Mouse (Mus musculus) liver, adult 2 months (tissue): Measurements from ENCODE around the gene Csmd2. TPM values are rescaled to one million over a fixed set of nuclear protein-coding genes. Genes with fewer than 3 reads are reported as not detected.

Experiments used
- DNase-seq: peaks from one replicate; pipeline ENCODE4 v3.0.0-alpha.2; 2011; ENCODE audit warnings: low read depth, low spot score; ENCODE audit errors: extremely low read depth
- H3K27ac ChIP-seq: fragments of 200-500 bp; replicated peaks from 2 replicates; pipeline ENCODE4 v1.5.1; 2012; ENCODE audit warnings: low read depth, mild to moderate bottlenecking, control low read depth, inconsistent platforms, low read length; ENCODE audit not compliant: insufficient read depth
- H3K27me3 ChIP-seq: fragments of 200-500 bp; 2 replicates; pipeline ENCODE4 v1.6.1; 2012; ENCODE audit warnings: mild to moderate bottlenecking, moderate library complexity, low read length, inconsistent platforms; ENCODE audit not compliant: control insufficient read depth, insufficient read depth
- H3K36me3 ChIP-seq: fragments of 200-500 bp; 2 replicates; pipeline ENCODE4 v1.6.1; 2012; ENCODE audit warnings: low read length, inconsistent platforms; ENCODE audit not compliant: control insufficient read depth, insufficient read depth
- H3K4me1 ChIP-seq: fragments of 200-500 bp; 2 replicates; pipeline ENCODE4 v1.6.1; 2011; ENCODE audit warnings: low read length; ENCODE audit not compliant: control insufficient read depth, insufficient read depth
- H3K4me3 ChIP-seq: fragments of 200-500 bp; 2 replicates; pipeline ENCODE4 v1.5.1; 2011; ENCODE audit warnings: low read depth, mild to moderate bottlenecking, control low read depth, low read length, moderate library complexity; ENCODE audit not compliant: insufficient read depth
- H3K79me2 ChIP-seq: fragments of 200-500 bp; 2 replicates; pipeline ENCODE4 v1.6.1; 2012; ENCODE audit warnings: inconsistent platforms, mild to moderate bottlenecking, low read length, moderate library complexity; ENCODE audit not compliant: control insufficient read depth, insufficient read depth
- H3K9ac ChIP-seq: fragments of 200-500 bp; 2 replicates; pipeline ENCODE4 v1.6.1; 2012; ENCODE audit warnings: low read depth, mild to moderate bottlenecking, control low read depth, inconsistent platforms, low read length
- CTCF ChIP-seq: fragments of 200-500 bp; IDR thresholded peaks from 2 replicates; pipeline ENCODE4 v1.5.1; 2011; ENCODE audit warnings: low read depth, low read length, control low read depth
- POLR2A ChIP-seq: fragments of 200-500 bp; IDR thresholded peaks from 2 replicates; pipeline ENCODE4 v1.6.1; 2011; ENCODE audit warnings: low read length, control low read depth; ENCODE audit not compliant: insufficient read depth; ENCODE audit errors: extremely low read depth
- WGBS: fragments of 180-500 bp; shearing (Covaris S2); methylation state at CpG from one replicate; pipeline ENCODE4 v1.1.7; 2018; 5-methylcytosine and 5-hydroxymethylcytosine counted together
- polyA plus RNA-seq: library from polyadenylated mRNA; depleted of rRNA; stranded (reverse); fragments of >200 nt; gene quantifications from 2 replicates; pipeline ENCODE4 v1.2.3, GENCODE M21; 2012; rRNA removed
- total RNA-seq: library from RNA; depleted of rRNA; stranded (reverse); fragments of >200 nt; gene quantifications from 2 replicates; pipeline ENCODE4 v1.2.3, GENCODE M21; 2014; rRNA removed

Gene Csmd2
- total RNA-seq (not detected in 2 replicates), polyA plus RNA-seq (not detected in 2 replicates)

- H3K4me1 ChIP-seq, result no peaks in the 10 kb centered on the region
- H3K4me3 ChIP-seq, result no peak within 1 kb of the TSS
- DNase-seq, result no peak
- peaks cover 19% of the 10 kb centered on the region for H3K27me3 ChIP-seq
- H3K27ac ChIP-seq, result no peak within 1 kb of the TSS
- TF ChIP-seq CTCF, result no peak
- no peak for TF ChIP-seq POLR2A
- no peaks in the 10 kb centered on the region for H3K79me2 ChIP-seq
- no peaks in the 10 kb centered on the region for H3K36me3 ChIP-seq
- WGBS, result under 1% methylated on average over 55 of the region's 65 CpGs
- H3K9ac ChIP-seq, result no peak within 1 kb of the TSS
Measured at GRCm38 (mm10) chr4:127987784-127988455, at the start of gene Csmd2. Gene Csmd2 (plus strand): TSS chr4:127987857.

DNA sequence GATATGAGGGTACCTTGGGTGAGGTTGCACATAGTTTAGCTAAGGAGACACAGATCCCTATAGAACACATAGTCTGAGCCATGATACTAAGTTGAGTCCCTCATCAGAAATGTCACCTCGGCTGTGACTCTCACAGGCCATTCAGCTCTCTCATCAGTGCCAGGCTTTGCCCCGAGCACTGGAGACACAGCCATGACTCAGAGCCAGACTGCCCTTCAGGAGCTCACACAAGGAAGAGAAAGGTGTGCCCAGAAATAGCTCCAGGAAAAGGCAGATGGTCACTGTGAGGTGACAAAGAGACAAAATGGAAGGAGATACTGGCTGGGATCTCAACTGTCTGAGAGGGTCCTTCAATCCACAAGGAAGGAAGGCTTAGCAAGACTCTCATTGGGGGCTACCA, 40.0 kb upstream of the Csmd2 start:
- H3K9ac ChIP-seq, result no peak overlapping the region
- H3K36me3 ChIP-seq, result no peaks in the 10 kb centered on the region
- H3K79me2 ChIP-seq, result no peaks in the 10 kb centered on the region
- H3K4me1 ChIP-seq, result no peaks in the 10 kb centered on the region
- no peak for TF ChIP-seq CTCF
- no peak for TF ChIP-seq POLR2A
- no peak overlapping the region for H3K27ac ChIP-seq
- WGBS, result 51% methylated on average over 2 of the region's 2 CpGs
- no peak overlapping the region for H3K4me3 ChIP-seq
- no peaks in the 10 kb centered on the region for H3K27me3 ChIP-seq
- no peak for DNase-seq

GRCm38 (mm10) chr4:127953006-127953710, 34.5 kb upstream of the Csmd2 start:
- Histone ChIP-seq H3K36me3 (no peaks in the 10 kb centered on the region), H3K4me1 (no peaks in the 10 kb centered on the region), H3K27me3 (no peaks in the 10 kb centered on the region), H3K27ac (no peak overlapping the region), H3K4me3 (no peak overlapping the region), H3K9ac (no peak overlapping the region), H3K79me2 (no peaks in the 10 kb centered on the region)
- no peak for DNase-seq
- TF ChIP-seq POLR2A (no peak), CTCF (no peak)
- WGBS, result 30% methylated on average over 10 of the region's 10 CpGs

- H3K27me3 ChIP-seq, result peaks cover 3% of the 10 kb centered on the region; the same call in 1 of the 2 replicates
- WGBS, result 32% methylated on average over 7 of the region's 7 CpGs
- TF ChIP-seq CTCF, result no peak
- TF ChIP-seq POLR2A, result no peak
Measured at GRCm38 (mm10) chr4:127969101-127969500, 18.6 kb upstream of the Csmd2 start.

GRCm38 (mm10) chr4:127970018-127970421, 17.6 kb upstream of the Csmd2 start:
- no peak overlapping the region for H3K27ac ChIP-seq
- H3K4me1 ChIP-seq, result no peaks in the 10 kb centered on the region
- no peak for TF ChIP-seq POLR2A
- H3K79me2 ChIP-seq, result no peaks in the 10 kb centered on the region
- H3K4me3 ChIP-seq, result no peak overlapping the region
- no peak for DNase-seq
- H3K27me3 ChIP-seq, result peaks cover 3% of the 10 kb centered on the region; the same call in 1 of the 2 replicates
- H3K9ac ChIP-seq, result no peak overlapping the region
- no peaks in the 10 kb centered on the region for H3K36me3 ChIP-seq
- WGBS, result 8% methylated on average over 7 of the region's 7 CpGs

More at GRCm38 (mm10) chr4:127969101-127969500, 18.6 kb upstream of the Csmd2 start:
- no peak overlapping the region for H3K9ac ChIP-seq
- H3K4me1 ChIP-seq, result no peaks in the 10 kb centered on the region
- H3K36me3 ChIP-seq, result no peaks in the 10 kb centered on the region
- H3K4me3 ChIP-seq, result no peak overlapping the region
- no peaks in the 10 kb centered on the region for H3K79me2 ChIP-seq
- no peak for DNase-seq
- no peak overlapping the region for H3K27ac ChIP-seq
